Mouse (Mus musculus) liver, postnatal 0 days (tissue): Measurements from ENCODE around the gene Tmc3.

ENCODE experiments used
- CTCF ChIP-seq: sonication (generic); IDR thresholded peaks from 2 replicates; pipeline ENCODE4 v1.5.1; 2016; ENCODE audit warnings: antibody characterized with exemption, low read depth
- EP300 ChIP-seq: IDR thresholded peaks from 2 replicates; pipeline ENCODE4 v1.6.1; 2016; ENCODE audit warnings: antibody characterized with exemption, low read depth, mild to moderate bottlenecking

DNA sequence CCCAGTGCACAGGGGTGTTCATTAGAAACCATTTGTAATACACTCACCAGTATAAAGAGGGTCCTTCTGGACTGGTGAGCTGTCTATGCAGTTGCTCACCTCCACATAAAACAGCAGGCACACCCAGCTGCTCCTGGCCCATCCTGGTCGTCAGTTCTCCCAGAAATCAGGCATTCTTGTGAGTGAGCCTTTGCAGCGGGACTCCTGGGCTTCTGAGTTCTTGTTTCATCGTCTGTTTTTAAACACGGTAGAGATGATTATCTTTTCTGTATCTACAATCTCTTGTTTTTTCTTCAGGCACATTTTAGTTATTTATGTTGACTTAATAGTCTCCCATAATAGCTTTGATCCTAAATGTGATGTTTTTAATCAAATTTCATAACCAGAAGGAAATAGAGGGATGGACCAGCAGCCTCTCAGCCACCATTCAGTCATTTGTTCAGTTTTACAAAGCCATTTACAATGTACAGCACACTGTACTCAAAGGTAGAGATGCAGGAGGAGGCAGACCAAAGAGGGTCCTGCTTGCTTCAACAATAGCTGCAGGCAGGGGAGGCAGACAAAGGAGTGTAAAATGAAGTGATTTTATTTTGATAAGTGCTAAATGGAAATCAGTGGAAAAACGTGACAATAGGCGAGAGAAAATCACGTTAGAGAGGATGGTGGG lies 35.9 kb upstream of the Tmc3 start:
- TF ChIP-seq EP300: no peak
- TF ChIP-seq CTCF: no peak
